Mouse (Mus musculus): ENCODE results near the gene Rap2c.

Gene Rap2c

DNA sequence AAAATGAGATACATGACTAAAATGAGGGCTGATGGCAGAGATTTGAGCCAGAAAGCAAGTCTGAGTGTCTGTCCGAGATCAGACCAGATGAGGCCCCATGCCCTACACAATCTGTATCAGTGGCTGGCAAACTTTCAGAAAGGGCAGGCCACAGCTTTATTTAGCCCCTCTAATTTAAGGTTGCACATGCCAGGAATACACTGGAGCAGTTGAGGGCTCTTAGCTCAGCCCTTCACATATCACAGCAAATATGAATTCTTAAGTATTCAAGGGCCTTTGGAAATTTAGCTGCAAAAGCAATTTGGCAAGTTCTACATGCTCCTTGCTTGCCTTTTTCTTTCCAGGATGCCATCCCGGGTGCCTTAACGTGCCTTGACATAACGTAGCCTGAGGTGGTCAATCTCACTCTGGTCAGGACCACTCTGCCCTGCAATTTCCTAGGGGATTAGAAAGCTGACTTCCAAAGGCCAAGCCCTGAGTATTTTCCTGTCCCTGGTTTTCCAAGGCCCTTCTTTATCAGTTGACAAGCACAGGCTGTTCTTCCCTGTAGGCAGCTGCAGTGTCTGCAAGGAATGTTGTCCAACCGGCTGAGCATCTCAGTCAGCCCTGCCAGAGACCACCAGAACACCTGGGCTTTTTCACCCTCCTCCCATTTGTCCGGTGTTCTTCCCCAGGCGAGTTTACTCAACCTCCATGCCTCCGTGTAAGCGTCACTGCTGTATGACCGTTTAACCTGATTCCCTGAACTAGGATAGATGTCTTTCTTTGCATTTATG is 49.5 kb downstream of the Rap2c start:
- no peak for DNase-seq

DNA sequence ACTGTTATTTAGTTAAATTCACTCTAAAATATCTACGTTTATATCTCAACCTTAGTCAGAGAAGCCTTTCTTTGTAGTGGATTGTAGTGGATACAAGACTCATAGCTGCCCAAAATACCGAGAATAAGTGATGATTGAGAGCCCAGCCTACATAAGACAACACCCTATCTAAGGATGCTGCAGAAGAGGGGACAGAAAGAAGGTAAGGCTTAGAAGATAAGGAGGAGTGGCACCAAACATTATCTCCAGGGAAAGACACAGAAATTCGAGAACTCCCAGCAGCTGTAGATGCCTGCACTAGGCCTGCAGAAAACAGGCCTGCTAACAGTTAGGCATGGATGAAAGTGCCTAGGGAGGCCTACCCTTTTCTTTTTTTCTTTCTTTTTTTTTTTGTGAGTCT is 52.7 kb downstream of the Rap2c start:
- no peak for DNase-seq

DNA sequence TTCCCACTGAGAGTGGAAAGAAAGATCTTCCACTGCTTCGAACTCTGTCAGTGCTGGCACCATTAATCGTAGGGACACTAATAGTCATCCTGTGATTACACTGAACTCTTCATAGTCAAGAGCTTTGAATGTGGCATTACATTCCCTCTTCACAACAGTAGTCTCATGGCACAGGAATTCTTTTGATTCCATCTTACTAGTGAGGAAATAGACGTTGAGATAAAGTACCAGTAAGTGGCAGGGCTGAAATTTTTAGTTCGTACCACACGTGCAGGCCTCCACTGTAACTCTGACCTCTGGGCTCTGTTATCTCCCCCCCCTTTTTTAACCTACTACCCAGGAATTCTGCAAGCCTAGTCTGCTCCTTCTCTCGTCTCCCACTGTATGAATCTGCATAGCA is 54.9 kb downstream of the Rap2c start:
- no peak for DNase-seq
